Mouse (Mus musculus) 3T3-L1 (cell line): ENCODE results near the gene Ercc6l2.
"Not testable (repeated sequence)": the region's sequence is repeated elsewhere in the genome, so short reads cannot be mapped to it uniquely, and the experiment has no call there.

Experiments used
- DNase-seq: peaks from one replicate; pipeline ENCODE4 v3.0.0-alpha.2; 2015; ENCODE audit warnings: low read depth, low spot score

Ercc6l2 gene

DNA sequence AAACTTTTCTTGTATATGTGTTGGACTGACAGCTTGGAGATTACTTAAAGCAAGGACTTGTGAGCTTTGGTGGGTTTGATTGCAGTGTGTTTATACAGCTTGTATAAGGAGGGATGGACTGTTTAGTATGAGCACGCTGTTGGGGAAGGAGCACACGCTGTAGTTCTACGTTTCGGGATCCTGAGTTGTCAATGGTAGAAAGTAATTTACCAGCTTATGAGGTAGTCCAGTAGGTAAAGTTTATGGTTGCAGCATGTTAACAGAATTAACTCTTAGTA lies 64.8 kb downstream of the Ercc6l2 start:
- DNase-seq = no peak

DNA sequence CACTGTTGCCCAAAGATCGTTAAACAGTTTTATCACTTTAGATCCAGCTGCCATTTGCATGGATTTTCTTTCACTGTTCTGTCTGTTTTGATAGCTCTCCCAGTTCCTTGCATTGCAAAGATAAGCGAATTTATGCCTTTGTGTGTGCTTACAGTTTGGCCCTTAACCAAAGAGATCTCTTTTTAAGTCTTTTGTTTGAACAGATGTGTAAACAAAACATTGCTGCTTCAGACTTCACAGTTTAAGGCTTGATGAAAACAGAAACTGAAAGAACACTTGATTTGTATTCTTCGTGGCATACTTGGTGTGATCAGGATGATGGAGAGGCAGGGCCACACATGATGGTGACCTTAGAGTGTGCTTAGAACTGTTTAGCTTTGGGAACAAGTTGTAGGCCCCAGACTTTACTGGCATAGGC lies 70.5 kb downstream of the Ercc6l2 start:
- no peak for DNase-seq

DNA sequence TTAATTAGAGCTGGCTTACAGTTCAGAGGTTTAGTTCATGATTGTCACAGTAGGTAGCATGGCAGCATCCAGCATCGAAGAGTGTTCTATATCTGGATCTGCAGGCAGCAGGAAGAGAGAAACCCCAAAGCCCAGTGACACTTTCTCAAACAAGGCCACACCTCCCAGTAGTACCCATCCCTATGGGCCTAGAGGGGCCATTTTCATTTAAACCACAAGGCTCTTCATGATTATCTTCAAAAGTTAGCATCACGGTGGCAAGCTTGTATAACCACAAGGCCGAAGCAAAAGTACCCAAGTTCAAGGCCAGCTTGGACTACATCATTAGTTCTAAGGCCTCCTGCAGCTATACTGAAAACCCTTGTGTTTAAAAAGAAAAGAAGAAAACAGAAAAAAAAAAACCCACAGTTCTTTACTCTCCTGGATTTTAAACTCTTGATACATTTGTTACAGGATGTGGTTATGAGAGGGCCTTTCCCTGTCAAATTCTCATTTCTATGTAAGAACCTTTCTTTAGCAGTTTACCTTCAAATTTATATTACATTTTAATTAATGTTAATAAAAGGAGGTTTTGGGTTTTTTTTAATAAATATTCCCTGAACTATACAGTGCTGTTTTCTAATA lies 71.5 kb downstream of the Ercc6l2 start:
- DNase-seq = no peak

DNA sequence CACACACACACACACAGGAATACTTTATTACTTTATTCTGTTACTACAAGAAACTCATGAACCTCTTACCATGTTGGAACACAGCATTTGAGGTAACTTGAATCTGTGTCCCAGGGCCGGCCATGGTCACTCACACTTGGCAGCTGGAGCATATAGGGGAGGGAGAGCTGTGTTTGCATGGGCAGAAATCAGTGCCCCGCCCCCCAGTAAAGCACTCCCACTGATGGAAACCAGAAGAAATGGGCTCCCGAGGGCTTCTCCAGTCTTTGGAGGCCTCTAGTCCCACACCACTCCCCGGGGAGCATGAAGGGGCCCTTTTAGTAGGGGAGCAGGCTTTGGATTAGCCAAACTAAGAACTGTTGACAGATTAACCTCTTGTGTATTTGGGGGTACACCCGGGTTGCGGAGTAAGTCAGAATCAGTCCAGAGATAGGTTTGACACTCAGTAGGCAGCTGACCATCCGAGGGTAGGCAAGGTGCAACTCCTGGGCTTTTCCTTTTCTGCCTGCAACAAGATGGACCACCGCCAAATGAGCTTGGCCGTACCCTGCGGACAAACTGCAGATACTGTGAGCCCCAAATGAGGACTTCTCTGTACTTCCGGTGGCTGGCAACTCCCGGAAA lies 85.8 kb downstream of the Ercc6l2 start:
- no peak for DNase-seq

DNA sequence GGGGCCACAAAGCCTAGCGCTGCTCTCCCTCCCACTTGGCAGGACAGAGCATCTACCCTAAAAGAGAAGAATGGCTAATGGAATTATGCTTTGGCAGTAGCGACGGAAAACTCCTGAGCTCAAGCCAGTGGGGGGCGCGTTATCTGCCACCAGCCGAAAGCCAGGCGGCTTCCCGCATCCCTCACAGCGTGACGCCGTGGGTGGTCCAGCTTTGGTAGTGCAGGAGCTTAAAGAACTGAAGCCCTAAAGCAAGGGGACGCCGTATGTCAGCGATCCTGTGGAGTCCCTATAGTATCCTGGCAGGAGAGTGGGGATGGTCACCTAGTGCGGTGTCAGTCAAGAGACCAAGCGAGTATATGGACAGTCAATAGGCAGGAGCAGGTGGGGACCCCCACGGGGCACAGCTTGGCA lies 86.3 kb downstream of the Ercc6l2 start:
- no peak for DNase-seq

DNA sequence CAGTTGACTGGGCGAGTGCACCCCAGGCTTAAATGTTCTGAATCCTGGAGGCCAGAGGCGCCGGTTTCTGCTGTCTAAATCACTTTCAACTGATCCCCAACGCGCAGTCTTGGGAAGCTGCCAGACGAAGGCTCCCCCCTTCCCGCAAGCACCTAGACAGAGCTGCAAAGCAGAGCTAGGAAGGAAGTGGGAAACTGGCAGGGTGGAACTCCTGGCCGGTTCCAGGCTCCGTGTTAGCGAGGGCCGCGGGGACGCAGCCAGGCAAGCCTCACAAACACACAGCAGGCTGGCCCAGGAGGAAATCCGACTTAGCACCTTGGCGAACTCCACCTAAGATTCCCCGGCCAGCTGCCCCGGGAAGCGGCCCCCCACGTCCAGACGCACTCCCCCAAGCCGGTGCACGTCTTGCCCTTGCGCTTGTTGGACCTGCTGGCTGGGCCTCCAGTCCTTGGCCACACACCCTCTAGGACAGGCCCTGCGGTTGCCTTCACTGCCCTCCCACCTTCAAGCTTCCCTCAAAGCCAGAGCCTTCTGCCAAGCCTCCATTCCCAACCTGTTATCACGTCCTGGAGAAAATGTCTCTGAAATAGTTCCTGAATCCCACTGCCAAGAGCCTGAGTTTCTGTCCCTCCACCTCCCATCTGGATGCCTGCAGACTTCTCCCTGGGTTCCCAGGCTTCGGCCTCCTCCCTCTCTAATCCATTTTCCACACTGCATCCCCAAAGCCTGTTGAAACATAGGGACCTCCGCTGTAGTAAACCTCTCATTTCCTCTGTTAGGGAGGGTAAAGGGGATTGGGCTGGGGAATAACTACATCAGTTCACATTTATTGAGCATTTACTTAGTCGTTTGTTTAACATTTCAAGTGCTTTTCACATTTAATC lies 86.9 kb downstream of the Ercc6l2 start:
- DNase-seq = no peak

DNA sequence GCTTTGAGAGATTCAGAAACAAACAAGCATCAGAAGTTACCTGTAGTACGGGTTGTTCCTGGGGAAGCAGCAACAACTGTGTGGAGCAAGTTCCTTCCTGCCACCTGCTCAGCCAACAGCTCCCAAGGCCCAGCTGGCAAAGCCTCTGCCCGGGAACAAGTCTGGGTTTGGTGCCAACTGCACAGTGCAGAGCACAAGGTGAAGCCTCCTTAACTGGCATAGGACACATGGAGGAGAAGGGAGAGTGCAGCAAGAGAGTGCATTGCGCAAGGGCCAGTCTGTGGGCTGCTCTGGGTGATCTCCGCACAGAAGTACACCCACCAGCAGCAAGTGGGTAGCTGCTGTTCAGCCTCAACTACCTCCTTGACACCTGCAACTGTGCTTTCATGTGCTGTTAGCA lies 91.5 kb downstream of the Ercc6l2 start:
- DNase-seq = no peak

DNA sequence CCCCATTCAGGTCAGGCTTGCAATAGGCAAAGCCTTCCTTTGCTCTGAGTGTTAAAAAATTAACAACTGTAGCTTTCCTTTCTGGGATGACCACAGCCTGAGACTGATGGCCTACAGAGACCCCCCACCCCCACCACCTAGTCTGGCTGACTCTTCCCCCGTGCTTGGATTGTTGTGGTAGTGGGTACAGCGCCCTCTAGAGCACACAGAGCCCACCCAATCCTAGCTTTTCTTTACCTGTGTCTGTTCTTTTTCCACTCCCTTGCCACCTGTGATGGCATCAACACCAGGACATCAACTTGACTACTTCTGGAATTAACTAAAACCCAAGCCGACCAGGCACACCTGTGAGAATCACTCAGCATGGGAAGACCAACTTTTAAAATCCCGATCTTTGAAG lies 92.4 kb downstream of the Ercc6l2 start:
- DNase-seq = no peak

DNA sequence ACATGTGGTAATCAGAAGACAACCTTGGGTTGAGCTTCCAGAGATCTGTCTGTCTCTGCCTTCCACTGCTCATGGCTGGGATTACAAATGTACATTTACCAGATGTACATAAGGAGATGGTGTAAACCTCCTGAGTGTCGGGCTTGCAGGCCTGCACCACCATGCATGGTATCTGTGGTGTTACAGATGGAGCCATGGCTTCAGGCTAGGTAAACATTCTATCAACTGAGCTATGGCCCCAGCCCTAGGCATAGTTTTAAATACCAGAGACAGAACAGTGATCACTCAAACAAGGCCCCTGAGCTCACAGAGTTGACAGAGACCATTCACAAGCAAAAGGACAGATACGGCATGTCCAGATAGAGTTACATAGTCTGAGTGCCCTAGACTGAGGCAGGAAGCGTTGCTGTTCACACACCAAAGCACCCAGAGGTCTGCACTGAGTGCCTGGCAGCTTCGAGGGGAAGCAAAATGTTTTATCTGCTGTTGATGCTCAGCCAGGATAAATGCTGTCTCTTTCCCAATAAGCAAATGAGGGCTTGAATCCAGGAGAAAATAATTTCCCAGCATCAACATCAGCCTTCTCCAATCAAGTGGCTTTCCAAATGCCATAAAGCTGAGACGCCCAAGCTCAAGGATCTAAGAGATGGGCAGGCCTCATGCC lies 95.2 kb downstream of the Ercc6l2 start:
- DNase-seq = no peak

DNA sequence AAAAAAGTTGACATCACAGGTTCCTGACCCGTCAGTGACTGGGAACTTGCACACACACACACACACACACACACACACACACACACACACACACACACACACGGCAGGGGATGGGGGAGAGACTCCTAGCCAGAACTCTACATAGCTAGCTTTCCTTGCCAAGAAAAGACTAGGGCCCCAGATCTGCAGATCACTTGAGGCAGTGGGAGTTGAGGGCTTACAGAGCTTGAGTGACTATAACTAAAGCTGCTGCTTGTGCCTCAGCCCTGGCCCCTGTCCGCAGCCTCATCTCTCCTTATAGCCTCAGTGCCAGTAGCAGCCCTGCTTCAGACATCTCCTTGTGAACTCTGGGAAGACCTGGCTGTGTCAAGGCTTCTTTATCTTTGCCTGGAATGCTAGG lies 96.6 kb downstream of the Ercc6l2 start:
- DNase-seq = no peak

DNA sequence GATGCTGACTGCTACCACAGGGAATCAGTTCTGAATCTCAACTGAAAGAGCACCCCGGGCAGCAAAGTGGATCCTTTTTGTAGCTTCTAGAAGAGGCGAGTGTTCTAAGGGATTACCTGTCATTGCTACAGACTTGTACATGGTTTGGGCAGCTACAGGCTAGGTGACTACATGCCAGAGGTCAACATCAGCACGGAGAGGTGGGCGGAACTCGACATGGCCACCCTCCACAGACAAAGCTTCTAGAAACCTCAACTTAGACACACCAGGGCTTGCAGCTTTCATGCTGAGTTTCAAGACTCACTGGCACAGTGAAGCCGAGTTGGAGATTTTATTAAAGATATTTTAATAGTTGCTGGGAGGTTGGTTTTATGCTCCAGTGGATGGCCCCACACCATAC lies 98.1 kb downstream of the Ercc6l2 start:
- DNase-seq = no peak

DNA sequence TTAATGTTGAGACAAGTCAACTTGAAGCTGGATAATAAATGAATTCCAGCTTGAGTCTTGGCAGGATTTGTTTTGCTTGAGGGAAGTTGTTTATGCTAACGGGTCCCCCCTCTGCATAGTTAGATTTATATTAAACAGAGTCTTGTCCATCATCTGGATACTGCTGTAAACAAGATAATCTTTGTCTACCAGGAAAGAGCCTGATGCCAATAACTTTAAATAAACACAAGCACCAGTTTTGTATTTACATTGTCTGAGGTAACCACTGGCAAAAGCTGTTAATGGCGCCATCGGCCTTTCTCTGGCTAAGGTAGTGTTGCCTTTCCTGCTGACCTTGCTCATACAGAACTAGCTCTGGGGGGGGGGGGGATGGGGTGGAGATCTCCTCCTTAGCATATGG lies 100.1 kb downstream of the Ercc6l2 start:
- DNase-seq = no peak

DNA sequence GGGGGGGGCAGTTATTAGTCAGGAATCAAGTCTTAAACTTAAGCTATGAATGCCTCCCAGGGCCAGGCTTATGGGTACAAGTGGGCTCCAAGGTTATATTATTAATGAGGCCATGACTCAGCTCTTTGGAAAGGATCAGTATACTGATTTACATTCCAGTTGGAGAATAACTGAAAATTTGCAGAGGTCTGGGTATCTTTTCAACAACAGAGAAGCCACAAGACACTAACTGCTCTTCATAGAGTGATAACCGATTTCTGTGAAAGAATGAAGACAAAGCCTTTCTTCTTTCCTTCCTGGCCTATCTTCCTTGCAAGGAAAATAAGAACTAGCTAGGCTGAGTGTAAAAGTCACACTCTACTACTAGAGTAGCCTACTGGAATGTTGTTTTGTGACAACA lies 100.6 kb downstream of the Ercc6l2 start:
- DNase-seq = no peak

DNA sequence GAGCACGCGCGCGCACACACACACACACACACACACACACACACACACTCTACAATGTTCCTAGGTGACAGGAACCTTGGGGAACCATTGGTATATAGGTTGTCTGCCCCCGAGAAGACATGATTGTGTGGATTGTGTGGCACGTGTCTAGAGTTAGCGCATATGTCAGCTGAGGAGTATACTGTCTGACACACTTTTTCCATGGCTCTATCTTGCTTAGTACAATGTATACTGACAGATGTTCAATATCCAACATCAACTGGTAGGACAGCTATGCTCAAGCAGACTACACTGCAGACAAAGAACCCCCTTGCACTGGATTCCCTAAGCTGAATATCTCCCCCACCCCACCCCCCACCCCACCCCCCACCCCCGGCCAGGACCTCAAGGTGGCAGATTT lies 101.5 kb downstream of the Ercc6l2 start:
- DNase-seq = no peak

DNA sequence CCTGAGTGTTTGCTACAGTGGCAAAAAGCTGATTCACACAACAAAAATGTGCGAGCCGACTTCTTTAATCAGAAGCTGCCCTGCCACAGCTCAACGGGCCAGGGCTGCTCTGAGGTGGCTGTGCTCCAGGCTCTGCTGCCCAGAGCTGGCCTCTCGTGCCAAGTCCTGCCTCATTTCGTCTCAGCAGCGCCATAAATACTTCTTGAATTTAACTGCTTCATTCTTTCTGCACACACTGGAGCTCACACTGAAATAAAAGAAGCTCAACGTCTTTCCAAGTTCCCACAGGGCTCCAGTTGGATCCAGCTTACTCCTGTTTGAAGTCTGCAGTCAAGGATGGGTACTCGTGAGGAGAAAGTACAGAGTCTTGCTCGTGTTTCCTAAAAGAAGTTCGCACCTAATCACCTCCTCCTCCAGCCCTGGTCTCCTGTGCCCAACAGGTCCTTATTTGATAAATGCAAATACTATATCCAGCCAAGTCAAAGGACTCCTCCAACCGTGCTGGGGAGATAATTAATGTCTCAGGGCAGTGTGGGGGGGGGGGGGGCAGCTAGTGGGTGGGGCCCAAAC lies 102.2 kb downstream of the Ercc6l2 start:
- peak; percentile 90 for DNase-seq

DNA sequence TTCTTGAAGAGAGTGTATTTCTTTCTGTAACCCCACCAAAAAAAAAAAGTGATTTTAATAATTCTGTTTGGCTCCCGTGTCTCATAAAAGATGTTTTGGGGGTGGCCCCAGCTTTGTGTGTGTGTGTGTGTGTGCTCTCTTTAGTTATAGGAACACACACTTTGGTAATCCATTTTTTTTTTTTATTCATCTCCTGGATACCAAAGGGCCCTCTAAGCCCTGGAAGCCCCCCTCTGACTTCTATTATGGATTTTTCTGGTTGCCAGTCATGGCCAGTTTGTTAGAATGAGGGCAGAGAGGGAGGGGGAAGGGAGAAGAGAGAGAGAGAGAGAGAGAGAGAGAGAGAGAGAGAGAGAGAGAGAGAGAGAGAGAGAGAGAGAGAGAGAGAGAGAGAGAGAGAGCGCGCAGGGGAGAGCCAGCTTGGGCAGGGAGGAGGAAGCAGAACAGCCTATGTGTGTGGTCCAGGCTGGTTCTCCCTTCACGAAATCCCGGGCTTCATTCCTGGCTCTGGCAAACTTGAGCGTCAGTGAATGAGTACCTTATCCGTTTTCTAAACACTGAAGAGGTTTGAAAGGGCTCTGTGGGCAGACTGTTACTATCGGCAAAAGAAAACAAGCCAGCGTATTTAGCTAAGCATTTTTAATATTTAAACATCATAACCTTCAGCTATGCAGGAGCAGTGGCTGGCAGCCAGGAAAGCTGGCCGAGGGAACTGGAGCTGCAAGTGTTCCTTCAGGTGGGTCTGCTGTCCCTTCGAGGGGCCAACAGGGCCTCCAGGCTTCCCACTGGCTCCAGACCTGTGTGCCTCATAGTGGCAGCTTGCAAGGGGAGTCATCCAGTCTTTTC lies 103.0 kb downstream of the Ercc6l2 start:
- peak; percentile 40 for DNase-seq

DNA sequence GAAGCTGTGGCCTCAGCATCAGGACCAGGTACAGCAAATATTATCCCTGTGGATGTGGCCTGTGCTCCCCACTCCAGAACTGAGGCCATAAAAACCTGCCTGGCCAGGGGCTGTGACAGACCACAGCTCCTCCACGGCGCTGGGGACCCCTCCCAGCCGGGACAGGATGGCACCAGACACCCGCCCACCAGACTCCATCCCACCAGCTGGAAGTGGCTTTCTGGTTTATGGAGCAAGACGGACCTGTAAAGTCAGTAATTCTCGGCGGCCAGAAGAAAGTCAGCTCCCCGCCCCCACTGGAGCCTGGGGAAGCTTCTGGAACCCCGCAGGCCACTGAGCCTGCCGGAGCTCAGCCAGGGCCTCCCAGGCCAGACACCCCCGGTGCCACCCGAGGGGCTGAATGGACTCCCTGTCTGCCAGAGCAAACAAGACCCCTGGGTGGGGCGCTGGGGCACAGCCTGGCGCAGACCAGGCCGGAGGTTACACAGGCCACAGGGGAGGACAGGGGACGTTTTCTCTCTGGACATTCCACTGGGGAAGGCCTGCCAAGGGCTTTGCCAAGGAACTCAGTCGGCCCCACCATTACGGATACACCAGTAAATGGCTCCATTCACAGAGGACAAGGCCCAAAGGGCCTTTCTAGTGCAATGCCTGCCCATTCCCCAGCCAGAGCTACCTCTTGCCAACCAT lies 103.8 kb downstream of the Ercc6l2 start:
- no peak for DNase-seq

DNA sequence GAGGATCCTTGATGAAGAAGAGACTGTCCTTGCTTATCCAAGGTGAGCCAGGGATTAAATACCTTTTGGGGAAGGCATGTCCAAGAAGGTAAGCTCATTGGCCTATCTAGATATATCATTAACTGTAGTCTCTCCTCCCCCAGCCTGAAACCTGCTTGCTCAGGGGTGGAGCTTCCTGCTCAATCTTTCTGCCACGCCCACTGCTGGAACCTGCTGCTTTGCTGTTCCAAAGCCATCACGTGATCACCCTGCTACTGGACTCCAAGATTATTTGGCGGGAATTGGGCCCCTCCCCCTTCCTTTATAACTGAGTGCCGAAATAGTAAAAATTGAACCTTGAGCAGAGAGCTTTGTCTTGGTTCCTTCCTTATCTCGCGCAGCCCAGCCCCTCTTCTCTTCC lies 109.0 kb downstream of the Ercc6l2 start:
- DNase-seq = not testable (repeated sequence)

DNA sequence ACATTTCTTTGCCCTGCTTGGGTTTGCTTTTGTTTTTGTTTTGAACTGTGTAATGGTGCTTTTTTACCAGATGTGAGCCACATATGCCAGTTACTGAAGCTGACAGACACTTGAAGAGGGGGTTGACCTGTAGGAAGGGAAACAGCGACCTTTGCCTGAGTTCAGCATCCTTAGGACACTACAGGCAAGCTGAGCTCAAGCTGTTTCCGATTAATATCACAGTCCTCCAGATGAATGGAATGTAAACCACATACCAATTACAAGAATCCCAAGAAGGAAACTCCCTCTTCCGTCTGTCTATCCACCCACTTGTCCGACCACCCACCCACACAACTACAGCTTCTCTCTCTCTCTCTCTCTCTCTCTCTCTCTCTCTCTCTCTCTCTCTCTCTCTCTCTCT lies 112.3 kb downstream of the Ercc6l2 start:
- DNase-seq = peak; percentile 69

DNA sequence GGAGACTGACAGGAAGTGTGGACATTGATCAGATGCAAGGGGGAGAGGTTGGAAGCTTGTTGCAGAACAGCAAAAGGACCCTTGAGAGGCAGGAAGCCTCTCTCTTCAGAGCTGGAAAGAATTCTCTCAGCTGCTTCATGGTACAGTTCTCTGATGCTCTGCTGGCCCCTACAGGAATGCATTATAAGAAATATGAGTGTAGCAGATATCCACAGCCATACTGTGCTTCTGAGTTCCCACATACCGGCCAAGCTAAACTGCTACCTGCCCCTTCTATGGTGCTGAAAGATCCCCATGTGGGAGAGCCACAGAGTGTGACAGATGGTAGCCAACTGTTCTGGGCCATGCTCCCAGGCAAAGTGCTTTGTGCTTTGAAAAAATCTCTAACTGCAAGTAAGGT lies 114.3 kb downstream of the Ercc6l2 start:
- DNase-seq = peak; percentile 49
